Mouse (Mus musculus) G1E (cell line): ENCODE measurements around the gene Hist1h3g.
"Not testable (repeated sequence)": the region's sequence is repeated elsewhere in the genome, so short reads cannot be mapped to it uniquely, and the experiment has no call there.

Experiments
- CTCF ChIP-seq: IDR thresholded peaks from 2 replicates; pipeline ENCODE4 v1.5.1; 2012; ENCODE audit warnings: low read depth, low read length, inconsistent platforms, mixed read lengths
- GATA1 ChIP-seq: IDR thresholded peaks from 2 replicates; pipeline ENCODE4 v1.6.1; 2012; ENCODE audit warnings: borderline replicate concordance, low read length, inconsistent platforms, mixed read lengths
- GATA2 ChIP-seq: IDR thresholded peaks from 2 replicates; pipeline ENCODE4 v1.6.1; 2012; ENCODE audit warnings: low read depth, low read length, inconsistent platforms, borderline replicate concordance
- POLR2AphosphoS5 ChIP-seq: IDR thresholded peaks from 2 replicates; pipeline ENCODE4 v1.6.1; 2012; ENCODE audit warnings: low read depth, low read length, inconsistent platforms; ENCODE audit not compliant: insufficient replicate concordance
- TAL1 ChIP-seq: conservative IDR thresholded peaks from 2 replicates; pipeline ENCODE4 v1.6.1; 2012; ENCODE audit warnings: low read depth, low read length, inconsistent platforms, mixed read lengths

DNA sequence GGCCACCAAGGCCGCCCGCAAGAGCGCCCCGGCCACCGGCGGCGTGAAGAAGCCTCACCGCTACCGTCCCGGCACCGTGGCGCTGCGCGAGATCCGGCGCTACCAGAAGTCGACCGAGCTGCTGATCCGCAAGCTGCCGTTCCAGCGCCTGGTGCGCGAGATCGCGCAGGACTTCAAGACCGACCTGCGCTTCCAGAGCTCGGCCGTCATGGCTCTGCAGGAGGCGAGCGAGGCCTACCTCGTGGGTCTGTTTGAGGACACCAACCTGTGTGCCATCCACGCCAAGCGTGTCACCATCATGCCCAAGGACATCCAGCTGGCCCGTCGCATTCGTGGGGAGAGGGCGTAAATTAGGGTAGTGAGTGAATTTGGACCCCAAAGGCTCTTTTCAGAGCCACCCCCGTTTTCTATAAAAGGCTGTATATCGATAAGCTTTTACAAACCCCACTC lies 40.7 kb downstream of the Hist1h3g start:
- TF ChIP-seq TAL1, CTCF, GATA1, GATA2: not testable (repeated sequence)
- TF ChIP-seq POLR2AphosphoS5, result peak; percentile 93; the same call in 1 of the 2 replicates
